Mouse (Mus musculus) cerebellum, postnatal 4 days (tissue): ENCODE measurements around the gene Peli3.
A peak's percentile ranks its signal among the peaks of the same experiment; 100 is the strongest.

Source experiments
- DNase-seq, 2 experiments: peaks; one replicate each; pipeline ENCODE4 v3.0.0; 2022; ENCODE audit warnings: low spot score in 2 of 2, mixed read lengths in 1 of 2

Peli3 gene

DNA sequence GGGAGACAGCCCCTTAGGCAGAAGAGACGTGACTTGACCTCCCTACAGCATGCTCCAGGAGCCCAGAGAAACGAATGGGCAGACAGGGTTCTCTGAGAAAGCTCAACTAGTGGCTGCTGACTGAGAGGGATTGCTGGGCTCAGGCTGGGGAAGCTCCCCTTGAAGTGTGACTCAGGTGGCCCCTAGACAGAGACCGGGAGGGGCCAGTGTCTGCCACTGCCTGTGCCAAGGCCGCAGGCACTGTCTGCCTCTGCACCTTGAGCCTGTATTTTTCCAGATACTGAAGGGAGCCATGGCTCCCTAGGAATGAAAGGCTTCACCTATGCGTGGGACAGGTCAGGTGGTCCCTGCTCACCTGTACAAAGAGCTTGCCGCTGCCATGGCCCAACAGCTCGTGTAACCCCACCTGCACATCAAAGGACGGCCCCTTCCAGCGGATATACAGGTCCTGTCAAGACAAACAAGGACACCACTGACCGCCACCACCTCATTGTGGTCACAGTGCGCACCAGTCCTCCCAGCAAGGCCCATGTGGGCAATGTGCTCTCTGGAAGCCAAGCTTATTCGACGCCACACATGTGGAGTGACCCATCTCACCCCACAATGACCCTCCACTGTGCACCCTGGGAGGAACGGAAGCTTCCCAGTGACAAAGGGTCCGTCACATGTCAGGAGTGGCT is 26.9 kb downstream of the Peli3 start:
- DNase-seq, result no peak

DNA sequence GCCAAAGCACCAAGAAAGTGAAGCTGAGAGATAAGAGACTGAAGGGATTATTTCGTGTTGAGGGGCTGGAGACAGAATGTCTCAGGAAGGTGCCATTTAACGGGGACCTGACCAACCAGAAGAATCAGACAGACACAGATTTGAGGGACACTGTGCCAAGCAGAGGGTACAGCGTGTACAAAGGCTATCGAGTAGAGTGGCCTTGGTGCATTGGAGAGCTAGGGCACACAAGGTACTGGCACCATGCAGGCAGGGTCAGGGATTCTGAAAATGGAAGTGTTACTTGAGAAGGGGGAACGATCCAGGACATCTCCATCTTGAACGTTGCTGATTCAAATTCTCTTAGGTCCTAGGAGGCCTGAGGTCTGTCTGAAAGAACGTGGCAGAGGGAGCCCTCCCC is 33.6 kb downstream of the Peli3 start:
- DNase-seq, result no peak

DNA sequence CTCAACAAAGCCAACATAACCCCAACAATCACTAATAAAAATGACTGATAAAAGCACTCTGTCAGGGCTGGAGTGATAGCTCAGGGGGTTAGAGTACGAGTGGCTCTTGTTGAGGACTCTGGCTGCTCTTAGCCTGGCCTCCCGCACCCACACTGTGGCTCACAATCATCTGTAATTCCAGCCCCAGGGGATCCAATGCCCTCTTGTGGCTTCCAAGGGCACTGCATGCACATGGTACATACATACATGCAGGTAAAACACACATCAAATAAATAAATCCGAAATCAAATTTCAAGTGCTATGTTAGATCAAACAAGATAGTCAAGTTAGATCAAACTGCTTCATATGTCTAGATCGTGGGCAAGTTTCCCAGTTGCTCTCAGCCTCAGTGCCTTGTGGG is 34.8 kb downstream of the Peli3 start:
- peak in 1 of 2 experiments; percentile 42 for DNase-seq

DNA sequence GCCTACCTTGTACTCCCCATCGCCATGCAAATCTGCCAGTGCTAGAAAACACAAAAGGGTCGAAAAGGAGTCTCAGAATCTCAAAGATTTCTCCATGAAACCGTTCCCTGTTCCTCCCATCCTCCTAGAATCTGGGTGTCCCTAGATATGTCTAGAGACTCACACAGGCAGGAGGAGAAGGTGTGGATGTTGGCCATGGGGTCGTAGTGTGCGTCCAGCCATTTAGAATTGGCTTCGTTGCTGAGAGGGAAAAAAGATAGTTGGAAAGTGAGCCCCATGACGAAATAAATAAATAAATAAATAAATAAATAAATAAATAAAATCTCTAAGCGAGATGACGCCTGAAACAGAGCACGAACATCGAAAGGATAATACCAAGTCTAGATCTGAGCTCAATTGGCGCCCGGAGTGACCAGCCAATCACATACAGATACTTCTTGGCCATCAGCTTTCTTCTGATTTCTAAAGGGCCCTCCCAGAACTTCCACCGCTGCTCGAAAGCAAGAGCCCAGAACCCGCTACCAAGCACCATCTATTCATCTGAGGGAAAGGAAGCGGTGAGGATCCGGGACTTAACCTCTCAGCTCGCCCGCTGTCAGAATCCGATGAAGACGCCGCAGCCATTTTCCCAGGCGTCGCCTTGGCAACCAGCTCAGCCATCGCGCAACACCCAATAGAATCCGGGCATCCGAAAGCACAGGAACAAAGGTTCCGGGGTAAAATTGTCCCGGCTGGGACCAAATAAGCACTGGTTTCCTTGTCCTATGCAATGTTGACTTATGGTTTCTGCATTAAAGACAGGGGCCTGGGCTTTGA is 36.7 kb downstream of the Peli3 start, which contains the start of gene Bbs1:
Gene Bbs1, minus strand, starts transcription at position 650 of the 816 bp plus-strand sequence.
- peak; percentile 71 to 80 for DNase-seq

DNA sequence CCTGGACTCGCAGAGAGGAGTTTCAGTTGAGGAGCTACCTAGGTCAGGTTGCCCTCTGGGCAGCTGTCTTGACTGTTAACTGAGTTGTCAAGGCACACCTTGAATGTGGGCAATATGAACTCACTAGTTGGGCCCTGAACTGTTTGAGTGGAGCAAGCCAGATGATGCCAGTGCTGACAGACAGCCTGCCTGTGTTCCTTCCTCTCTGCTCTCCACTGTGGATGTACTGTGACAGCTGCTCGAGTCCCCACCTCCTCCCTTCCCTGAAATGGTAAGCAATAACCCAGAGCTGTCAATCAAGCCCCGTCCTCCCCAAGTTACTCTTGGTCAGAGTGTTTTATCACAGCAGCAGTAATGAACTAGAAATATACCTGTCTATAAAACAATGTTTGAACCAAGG is 43.0 kb downstream of the Peli3 start:
- DNase-seq, result no peak

DNA sequence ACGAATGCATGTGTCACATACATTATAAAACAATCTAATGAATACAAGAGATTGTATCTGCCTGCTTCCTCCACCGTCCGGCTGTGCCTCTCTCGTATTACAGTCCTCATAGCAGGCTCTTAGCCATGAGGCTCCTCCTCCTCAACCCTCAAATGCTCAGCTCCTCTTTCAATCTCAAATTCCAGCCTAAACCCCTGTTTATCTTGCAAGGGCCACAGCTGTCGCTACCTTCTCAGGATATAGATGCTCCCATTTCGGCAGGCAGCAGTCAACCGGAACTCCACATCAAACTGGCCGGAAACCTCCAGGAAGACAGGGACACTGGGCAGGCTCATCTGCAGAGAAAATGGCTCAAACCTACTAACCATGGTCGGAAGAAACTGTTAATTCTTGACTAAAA is 44.0 kb downstream of the Peli3 start:
- no peak for DNase-seq

DNA sequence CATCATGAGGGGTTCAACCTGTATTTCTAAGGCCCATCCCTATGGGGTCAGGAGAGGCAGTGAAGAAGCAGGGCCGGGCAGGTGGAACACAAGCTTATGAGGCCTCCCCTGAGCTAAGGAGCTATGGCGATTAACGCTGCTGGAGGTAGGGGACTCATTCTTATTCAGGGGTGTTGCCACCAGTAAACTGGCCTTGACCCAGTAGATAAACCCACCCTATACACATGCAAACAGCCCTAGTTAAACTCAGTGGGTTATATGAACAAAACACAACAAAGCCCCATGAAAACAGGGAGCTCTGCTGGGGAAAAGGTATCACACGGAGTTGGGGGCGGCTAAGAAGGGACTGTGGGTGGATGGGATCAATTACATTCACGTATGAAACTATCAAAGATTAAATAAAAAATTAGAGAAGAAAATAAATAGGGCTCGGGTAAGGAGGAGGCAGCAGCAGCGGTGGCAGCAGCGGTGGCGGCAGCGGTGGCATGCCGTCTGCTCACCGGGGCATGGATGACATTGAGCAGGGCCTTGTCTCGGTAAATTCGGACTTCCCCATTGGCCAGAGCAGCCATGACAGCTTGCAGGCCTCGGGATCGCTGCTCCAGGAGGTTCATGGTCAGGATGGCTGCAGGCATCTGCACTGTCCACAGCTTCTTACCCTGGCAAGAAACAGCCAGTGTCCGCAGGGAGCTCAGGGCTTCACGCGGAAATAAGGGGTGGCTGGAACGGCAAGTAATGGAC is 46.0 kb downstream of the Peli3 start:
- no peak for DNase-seq

DNA sequence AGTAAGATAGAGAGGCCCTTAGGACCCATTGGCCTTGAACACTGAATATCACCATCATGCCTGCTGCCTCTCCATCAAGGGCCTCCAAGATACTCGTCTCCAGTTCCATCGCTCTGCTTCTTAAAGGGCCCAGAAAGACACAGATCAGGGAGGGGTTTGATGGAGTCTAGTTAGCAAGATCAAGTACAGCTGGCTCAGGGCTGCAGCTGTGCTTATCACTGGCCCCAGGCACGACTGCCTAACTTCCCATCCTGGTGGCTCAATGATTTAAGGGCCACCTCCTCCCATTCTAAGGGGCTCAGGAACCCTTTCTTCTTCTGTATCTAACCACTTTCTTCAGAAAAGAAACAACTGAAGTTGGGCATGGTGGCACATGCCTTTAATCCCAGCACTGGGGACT is 51.1 kb downstream of the Peli3 start:
- DNase-seq, result no peak

DNA sequence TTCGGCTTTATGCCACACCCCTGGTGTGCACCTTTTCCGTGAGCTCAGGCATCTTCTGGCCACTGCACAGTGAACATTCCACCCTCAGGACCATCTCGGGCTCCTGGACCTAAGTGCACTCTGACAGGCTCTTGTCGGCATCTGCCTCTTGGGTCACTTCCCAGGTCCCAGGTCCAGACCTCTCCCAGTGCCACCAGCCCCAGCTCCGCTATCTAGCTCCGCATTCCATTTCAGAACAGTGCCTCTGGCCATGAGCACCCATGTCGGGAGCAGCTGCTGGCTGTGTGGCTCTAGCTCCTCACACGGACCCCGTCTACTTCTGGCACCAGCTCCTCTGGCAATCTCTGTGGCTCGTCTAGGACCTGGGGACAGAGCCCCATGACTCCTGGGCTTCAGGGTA is 53.1 kb downstream of the Peli3 start:
- DNase-seq, result no peak

DNA sequence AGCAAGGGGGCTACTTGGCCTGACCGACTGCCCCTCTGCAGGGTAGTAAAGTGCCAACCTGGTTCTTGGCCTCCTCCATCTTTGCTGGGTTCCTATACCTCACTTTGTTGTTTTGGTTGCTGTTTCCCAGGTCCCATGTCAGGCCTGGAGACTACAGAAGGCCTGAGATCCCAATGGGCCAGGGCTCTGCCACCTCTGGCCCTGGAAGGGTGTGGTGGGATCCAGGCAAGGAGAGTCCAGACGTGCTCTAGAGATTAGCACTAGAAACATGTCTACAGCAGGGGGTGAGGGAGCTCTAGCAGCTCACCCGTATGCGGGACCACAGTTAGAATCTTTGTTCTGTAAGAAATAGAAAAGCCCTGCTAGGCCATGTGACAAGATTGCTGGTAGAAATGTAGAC is 59.0 kb downstream of the Peli3 start:
- DNase-seq, result no peak
